Mouse (Mus musculus): ENCODE results near the gene Rps6. TPM values are rescaled to one million over a fixed set of nuclear protein-coding genes. Genes with fewer than 3 reads are reported as not detected.

The Rps6 gene
- polyA plus RNA-seq, 2 experiments, result 916 to 2,024 TPM

- TF ChIP-seq POLR2A (IDR thresholded peaks at IDR 0.05; ENCODE audit: borderline replicate concordance, extremely low read depth, insufficient read depth, insufficient read length), result no peak
- no peak overlapping the region for H3K9ac ChIP-seq (ENCODE audit: low read depth, low read length, severe bottlenecking)
- no peak for DNase-seq (ENCODE audit: low spot score)
- ATAC-seq (ENCODE audit: low FRiP score, low read depth), result no peak
- H3K27me3 ChIP-seq (ENCODE audit: control insufficient read depth, insufficient read depth, low read length), result no peaks in the 10 kb centered on the region
- H3K4me1 ChIP-seq (ENCODE audit: control insufficient read depth, insufficient read depth, low read length), result no peaks in the 10 kb centered on the region
- H3K27ac ChIP-seq (replicated peaks; ENCODE audit: low read depth, low read length), result no peak overlapping the region
- no peak overlapping the region for H3K4me3 ChIP-seq (replicated peaks; ENCODE audit: low read length)
- 94% methylated on average over 7 of the region's 7 CpGs for WGBS
- peaks cover 69% of the 10 kb centered on the region for H3K36me3 ChIP-seq (ENCODE audit: control insufficient read depth, insufficient read depth, low read length)
- H3K4me2 ChIP-seq (replicated peaks; ENCODE audit: low read depth, low read length, severe bottlenecking), result no peak overlapping the region
- H3K9me3 ChIP-seq (ENCODE audit: control insufficient read depth, low read length), result no peaks in the 10 kb centered on the region
Measured at GRCm38 (mm10) chr4:86825143-86825542, 32.1 kb downstream of the Rps6 start.

- no peak for ATAC-seq (ENCODE audit: low FRiP score, low read depth)
- no peak overlapping the region for H3K9ac ChIP-seq (ENCODE audit: low read depth, low read length, severe bottlenecking)
- WGBS, result 54% methylated on average over 2 of the region's 2 CpGs
- peaks cover 60% of the 10 kb centered on the region for H3K36me3 ChIP-seq (ENCODE audit: control insufficient read depth, insufficient read depth, low read length)
- no peaks in the 10 kb centered on the region for H3K27me3 ChIP-seq (ENCODE audit: control insufficient read depth, insufficient read depth, low read length)
- H3K4me2 ChIP-seq (replicated peaks; ENCODE audit: low read depth, low read length, severe bottlenecking), result no peak overlapping the region
- TF ChIP-seq POLR2A (IDR thresholded peaks at IDR 0.05; ENCODE audit: borderline replicate concordance, extremely low read depth, insufficient read depth, insufficient read length), result no peak
- no peaks in the 10 kb centered on the region for H3K9me3 ChIP-seq (ENCODE audit: control insufficient read depth, low read length)
- no peaks in the 10 kb centered on the region for H3K4me1 ChIP-seq (ENCODE audit: control insufficient read depth, insufficient read depth, low read length)
- H3K4me3 ChIP-seq (replicated peaks; ENCODE audit: low read length), result no peak overlapping the region
- peak; percentile 56 for DNase-seq (ENCODE audit: low spot score)
- no peak overlapping the region for H3K27ac ChIP-seq (replicated peaks; ENCODE audit: low read depth, low read length)
Measured at GRCm38 (mm10) chr4:86823169-86823568, 34.0 kb downstream of the Rps6 start.

GRCm38 (mm10) chr4:86814850-86815249, 42.4 kb downstream of the Rps6 start:
- no peaks in the 10 kb centered on the region for H3K4me1 ChIP-seq (ENCODE audit: control insufficient read depth, insufficient read depth, low read length)
- WGBS, result 87% methylated on average over 2 of the region's 3 CpGs
- H3K36me3 ChIP-seq (ENCODE audit: control insufficient read depth, insufficient read depth, low read length), result peaks cover 29% of the 10 kb centered on the region
- DNase-seq (ENCODE audit: low spot score) (no peak), ATAC-seq (ENCODE audit: low FRiP score, low read depth) (no peak)
- no peaks in the 10 kb centered on the region for H3K27me3 ChIP-seq (ENCODE audit: control insufficient read depth, insufficient read depth, low read length)
- TF ChIP-seq POLR2A (IDR thresholded peaks at IDR 0.05; ENCODE audit: borderline replicate concordance, extremely low read depth, insufficient read depth, insufficient read length), result no peak
- no peak overlapping the region for H3K4me2 ChIP-seq (replicated peaks; ENCODE audit: low read depth, low read length, severe bottlenecking)
- H3K9ac ChIP-seq (ENCODE audit: low read depth, low read length, severe bottlenecking), result no peak overlapping the region
- no peaks in the 10 kb centered on the region for H3K9me3 ChIP-seq (ENCODE audit: control insufficient read depth, low read length)
- H3K4me3 ChIP-seq (replicated peaks; ENCODE audit: low read length), result no peak overlapping the region
- no peak overlapping the region for H3K27ac ChIP-seq (replicated peaks; ENCODE audit: low read depth, low read length)

GRCm38 (mm10) chr4:86810604-86811003, 46.6 kb downstream of the Rps6 start:
- no peak overlapping the region for H3K27ac ChIP-seq (replicated peaks; ENCODE audit: low read depth, low read length)
- no peak overlapping the region for H3K9ac ChIP-seq (ENCODE audit: low read depth, low read length, severe bottlenecking)
- ATAC-seq (ENCODE audit: low FRiP score, low read depth) (no peak), DNase-seq (ENCODE audit: low spot score) (no peak)
- no peaks in the 10 kb centered on the region for H3K27me3 ChIP-seq (ENCODE audit: control insufficient read depth, insufficient read depth, low read length)
- no peaks in the 10 kb centered on the region for H3K4me1 ChIP-seq (ENCODE audit: control insufficient read depth, insufficient read depth, low read length)
- WGBS, result 57% methylated on average over 2 of the region's 2 CpGs
- no peak overlapping the region for H3K4me2 ChIP-seq (replicated peaks; ENCODE audit: low read depth, low read length, severe bottlenecking)
- no peak overlapping the region for H3K4me3 ChIP-seq (replicated peaks; ENCODE audit: low read length)
- no peak for TF ChIP-seq POLR2A (IDR thresholded peaks at IDR 0.05; ENCODE audit: borderline replicate concordance, extremely low read depth, insufficient read depth, insufficient read length)
- peaks cover 50% of the 10 kb centered on the region for H3K36me3 ChIP-seq (ENCODE audit: control insufficient read depth, insufficient read depth, low read length)
- no peaks in the 10 kb centered on the region for H3K9me3 ChIP-seq (ENCODE audit: control insufficient read depth, low read length)

Other genes with a start within 250 kb of the Rps6 start
- 8.5 and 10.2 TPM in 2 replicates for gene Haus6, start 245.4 kb downstream of the Rps6 start, polyA plus RNA-seq (2012; rRNA removed)
- gene Haus6, start 245.4 kb downstream of the Rps6 start, polyA plus RNA-seq (2014; fragmentation: Nextera tagmentation; extraction: Ambion mirVana), result 12.8 and 14.2 TPM in 2 replicates
- gene Plin2, start 187.4 kb downstream of the Rps6 start, polyA plus RNA-seq (2012; rRNA removed), result 80.4 TPM in 2 replicates
- 84.5 and 91.2 TPM in 2 replicates for gene Plin2, start 187.4 kb downstream of the Rps6 start, polyA plus RNA-seq (2014; fragmentation: Nextera tagmentation; extraction: Ambion mirVana)
- 10.4 and 11.9 TPM in 2 replicates for gene Dennd4c, start 108.9 kb downstream of the Rps6 start, polyA plus RNA-seq (2012; rRNA removed)
- 8.7 and 11.0 TPM in 2 replicates for gene Dennd4c, start 108.9 kb downstream of the Rps6 start, polyA plus RNA-seq (2014; fragmentation: Nextera tagmentation; extraction: Ambion mirVana)
- gene Acer2, start 17.0 kb upstream of the Rps6 start, polyA plus RNA-seq (2012; rRNA removed), result 8.3 and 8.6 TPM in 2 replicates
- gene Acer2, start 17.0 kb upstream of the Rps6 start, polyA plus RNA-seq (2014; fragmentation: Nextera tagmentation; extraction: Ambion mirVana), result 15.9 and 19.4 TPM in 2 replicates